Mouse (Mus musculus) heart, postnatal 36 days (tissue): ENCODE results near the gene Scp2. TPM values are rescaled to one million over a fixed set of nuclear protein-coding genes. Genes with fewer than 3 reads are reported as not detected.

Experiments
- microRNA-seq, 2 experiments: library from miRNA; unstranded; fragments of <30 nt; microRNA quantifications; one replicate each; pipeline ENCODE4 v1.2.0; 2021; ENCODE audit warnings: borderline number of aligned reads in 2 of 2
- total RNA-seq, 2 experiments: library from RNA; stranded (reverse); gene quantifications; 2 replicates each; pipeline ENCODE4 v1.2.3; 2021

Gene Scp2
- total RNA-seq, 2 experiments from 2014 or later, result 307 to 334 TPM

Small RNA genes lying within 50 kb of the gene (microRNA-seq; reads per million reads assigned to microRNA genes)
- 0 reads per million in 2 experiments for gene Mir6397

Other genes with a start within 250 kb of the Scp2 start
- gene Cpt2, start 221.4 kb downstream of the Scp2 start, total RNA-seq, result 100 to 1,000 TPM; 308 to 324 TPM
- under 1 TPM; 0.27 to 0.33 TPM for gene Slc1a7, start 176.7 kb downstream of the Scp2 start, total RNA-seq
- 10 to 100 TPM; 25.6 to 26.3 TPM for gene Podn, start 48.6 kb downstream of the Scp2 start, total RNA-seq
- 10 to 100 TPM; 30.6 to 33.2 TPM for gene Echdc2, start 20.4 kb upstream of the Scp2 start, total RNA-seq
- under 1 TPM in 1 of 2 experiments, not detected in 1; 0.14 TPM for gene Zyg11a, start 73.0 kb upstream of the Scp2 start, total RNA-seq
- gene Zyg11b, start 156.1 kb upstream of the Scp2 start, total RNA-seq, result 10 to 100 TPM; 37.8 to 39.9 TPM
- gene Coa7, start 183.1 kb upstream of the Scp2 start, total RNA-seq, result 10 to 100 TPM; 31.8 to 38.1 TPM
- not detected for gene Shisal2a, start 238.4 kb upstream of the Scp2 start, total RNA-seq